Mouse (Mus musculus) heart, embryonic 15.5 days (tissue): Measurements from ENCODE around the gene As3mt. TPM values are rescaled to one million over a fixed set of nuclear protein-coding genes. Genes with fewer than 3 reads are reported as not detected.

Experiments
- ATAC-seq: fragments of 200-750 bp; cut with Nextera tagmentation; replicated peaks from 2 replicates; pipeline ENCODE4 v1.8.0; 2017; ENCODE audit warnings: low read depth, moderate TSS enrichment; ENCODE audit not compliant: insufficient number of reproducible peaks, insufficient read depth, low FRiP score
- H3K27ac ChIP-seq: fragments of 300-500 bp; sonication (generic); 2 replicates; pipeline ENCODE4 v1.5.1; 2015; ENCODE audit warnings: mild to moderate bottlenecking, inconsistent platforms
- H3K27me3 ChIP-seq: fragments of 300-500 bp; sonication (generic); 2 replicates; pipeline ENCODE4 v1.6.1; 2015; ENCODE audit warnings: inconsistent platforms
- H3K36me3 ChIP-seq: fragments of 300-500 bp; sonication (generic); 2 replicates; pipeline ENCODE4 v1.6.1; 2015; ENCODE audit warnings: mild to moderate bottlenecking, inconsistent platforms
- H3K4me1 ChIP-seq: fragments of 300-500 bp; sonication (generic); replicated peaks from 2 replicates; pipeline ENCODE4 v1.6.1; 2015; ENCODE audit warnings: inconsistent platforms
- H3K4me2 ChIP-seq: fragments of 300-500 bp; sonication (generic); 2 replicates; pipeline ENCODE4 v1.6.1; 2015; ENCODE audit warnings: inconsistent platforms, mild to moderate bottlenecking, moderate library complexity
- H3K4me3 ChIP-seq: fragments of 300-500 bp; sonication (generic); 2 replicates; pipeline ENCODE4 v1.5.1; 2015; ENCODE audit warnings: mild to moderate bottlenecking, inconsistent platforms
- H3K9ac ChIP-seq: fragments of 300-500 bp; sonication (generic); 2 replicates; pipeline ENCODE4 v1.6.1; 2015; ENCODE audit warnings: mild to moderate bottlenecking, inconsistent platforms
- H3K9me3 ChIP-seq: fragments of 300-500 bp; sonication (generic); replicated peaks from 2 replicates; pipeline ENCODE4 v1.6.1; 2016; ENCODE audit warnings: inconsistent platforms
- WGBS: fragments of 180-500 bp; shearing (Covaris S2); methylation state at CpG from one replicate; pipeline ENCODE4 v1.1.7; 2015; ENCODE audit warnings: mixed read lengths; 5-methylcytosine and 5-hydroxymethylcytosine counted together
- polyA plus RNA-seq: library from polyadenylated mRNA; unstranded; fragments of >200 nt; fragmentation: Nextera tagmentation; extraction: Ambion mirVana; gene quantifications from 2 replicates; pipeline ENCODE4 v1.2.1, GENCODE M21; 2015

As3mt gene
- polyA plus RNA-seq, 1 experiment from 2014 or later: 48.3 TPM

DNA sequence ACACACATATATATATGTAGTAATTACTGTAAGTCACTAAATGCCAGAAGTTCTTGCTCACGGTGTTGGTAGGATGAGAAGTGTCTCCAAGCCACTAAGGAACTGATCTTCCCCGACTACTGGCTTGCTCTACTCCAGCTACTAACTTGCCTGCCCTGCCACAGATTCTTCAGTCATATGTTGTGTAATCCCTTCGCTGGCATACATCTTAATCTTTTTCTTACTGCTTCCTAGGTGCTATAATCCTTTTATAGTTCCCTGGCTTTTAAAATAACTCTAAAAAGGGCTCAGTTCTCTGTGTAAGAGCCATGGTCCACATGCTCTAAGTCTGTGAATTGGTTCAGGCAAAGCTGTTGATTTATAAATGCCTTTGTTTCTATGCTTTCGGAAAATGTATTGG is 78.4 kb downstream of the As3mt start:
- Histone ChIP-seq H3K4me3 (no peak overlapping the region), H3K9ac (no peak overlapping the region), H3K9me3 (no peaks in the 10 kb centered on the region), H3K36me3 (no peaks in the 10 kb centered on the region), H3K4me2 (no peak overlapping the region), H3K27ac (no peak overlapping the region), H3K27me3 (no peaks in the 10 kb centered on the region), H3K4me1 (no peaks in the 10 kb centered on the region)
- 83% methylated on average over 4 of the region's 4 CpGs for WGBS
- ATAC-seq: no peak

GRCm38 (mm10) chr19:46789782-46790181 is 82.5 kb downstream of the As3mt start:
- Histone ChIP-seq H3K36me3 (no peaks in the 10 kb centered on the region), H3K4me2 (no peak overlapping the region), H3K4me3 (no peak overlapping the region), H3K27me3 (no peaks in the 10 kb centered on the region), H3K27ac (no peak overlapping the region), H3K9me3 (no peaks in the 10 kb centered on the region), H3K9ac (no peak overlapping the region), H3K4me1 (no peaks in the 10 kb centered on the region; the same call in 1 of the 2 replicates)
- WGBS: 80% methylated on average over 1 of the region's 1 CpGs
- ATAC-seq: no peak

Other genes with a start within 250 kb of the As3mt start
- gene Trim8, start 205.8 kb upstream of the As3mt start, polyA plus RNA-seq: 15.9 and 19.2 TPM in 2 replicates
- 86.9 and 91.8 TPM in 2 replicates for gene Arl3, start 134.3 kb upstream of the As3mt start, polyA plus RNA-seq
- gene Sfxn2, start 134.1 kb upstream of the As3mt start, polyA plus RNA-seq: 8.8 and 10.9 TPM in 2 replicates
- 51.6 and 58.6 TPM in 2 replicates for gene Wbp1l, start 108.4 kb upstream of the As3mt start, polyA plus RNA-seq
- 0.89 and 1.2 TPM in 2 replicates for gene Cyp17a1, start 34.3 kb upstream of the As3mt start, polyA plus RNA-seq
- gene Borcs7, start 17.6 kb upstream of the As3mt start, polyA plus RNA-seq: 15.5 and 15.7 TPM in 2 replicates
- gene Cnnm2, start 54.1 kb downstream of the As3mt start, polyA plus RNA-seq: 2.4 and 3.0 TPM in 2 replicates